Mouse (Mus musculus) layer of hippocampus, postnatal 25 days (tissue): ENCODE measurements around the gene Zfand3. TPM values are rescaled to one million over a fixed set of nuclear protein-coding genes. Genes with fewer than 3 reads are reported as not detected.

ENCODE experiments used
- DNase-seq, 2 experiments: peaks; one replicate each; pipeline ENCODE4 v3.0.0; 2022; ENCODE audit warnings: mixed read lengths in 2 of 2, low spot score in 1 of 2; ENCODE audit errors: extremely low spot score in 1 of 2
- total RNA-seq, 2 experiments: library from RNA; stranded (reverse); gene quantifications; 2 replicates each; pipeline ENCODE4 v1.2.3; 2021

The Zfand3 gene
- total RNA-seq, 2 experiments from 2014 or later = 114 to 119 TPM

DNA sequence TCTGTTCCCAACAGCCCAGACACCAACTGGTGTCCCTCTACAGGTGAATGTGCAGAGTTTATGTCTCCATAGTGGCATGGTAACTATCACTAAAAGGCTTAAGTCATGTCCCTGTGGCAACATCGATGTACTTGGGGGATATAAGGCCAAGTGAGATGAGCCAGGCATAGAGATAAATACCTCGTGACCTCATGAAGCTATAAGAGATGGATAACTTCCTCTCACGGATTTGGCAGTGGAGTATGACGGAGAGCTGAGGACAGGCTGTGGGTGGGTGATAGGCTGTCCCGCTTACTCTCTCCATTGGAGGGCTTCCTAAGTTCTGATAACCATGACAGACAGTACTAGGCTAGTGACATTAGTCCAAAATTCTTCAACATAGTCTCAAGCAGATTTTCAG lies 208.8 kb downstream of the Zfand3 start:
- DNase-seq = no peak

GRCm38 (mm10) chr17:30214393-30214792 lies 209.9 kb downstream of the Zfand3 start:
- no peak for DNase-seq

- no peak for DNase-seq
These were observed 211.2 kb downstream of the Zfand3 start for GRCm38 (mm10) chr17:30215741-30216140.

DNA sequence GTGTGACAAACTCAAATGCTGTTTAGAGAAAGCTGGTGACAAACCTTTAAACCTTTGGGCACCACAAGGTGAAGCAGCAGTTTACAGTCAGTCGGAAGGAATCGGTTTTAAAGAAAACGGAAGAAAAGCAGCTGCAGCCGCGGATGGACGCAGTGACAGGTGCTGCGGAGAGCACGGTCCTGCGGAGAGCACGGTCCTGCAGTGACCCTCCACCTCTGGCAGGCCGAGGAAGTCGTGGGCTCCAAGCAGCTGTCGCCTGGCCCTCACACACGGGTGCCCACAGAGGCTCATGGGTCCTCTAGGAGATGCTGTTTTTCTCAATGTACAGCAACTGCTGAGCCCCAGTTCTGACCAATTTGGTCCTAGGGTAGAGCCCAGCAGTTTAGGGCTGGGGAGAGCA lies 217.1 kb downstream of the Zfand3 start:
- no peak for DNase-seq

DNA sequence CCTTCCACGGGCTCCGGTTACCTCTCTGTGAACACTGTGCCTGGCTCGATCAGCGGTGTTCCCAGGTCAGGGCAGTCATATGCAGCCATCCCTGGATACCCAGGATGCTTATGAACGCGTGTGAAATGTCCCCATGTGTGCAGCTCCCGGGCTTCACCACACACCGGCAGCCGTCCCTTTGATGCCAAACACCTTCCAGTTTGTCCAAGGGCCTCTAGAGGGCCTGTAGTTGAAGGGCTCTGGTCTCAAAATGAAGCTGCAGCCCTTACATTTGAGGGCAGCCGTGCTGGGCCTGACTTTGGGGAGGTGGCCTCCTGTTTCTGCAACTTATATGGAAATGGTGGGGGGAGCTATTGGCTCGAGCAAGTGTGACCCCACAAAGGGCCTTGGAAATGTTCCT lies 217.8 kb downstream of the Zfand3 start:
- DNase-seq = no peak

DNA sequence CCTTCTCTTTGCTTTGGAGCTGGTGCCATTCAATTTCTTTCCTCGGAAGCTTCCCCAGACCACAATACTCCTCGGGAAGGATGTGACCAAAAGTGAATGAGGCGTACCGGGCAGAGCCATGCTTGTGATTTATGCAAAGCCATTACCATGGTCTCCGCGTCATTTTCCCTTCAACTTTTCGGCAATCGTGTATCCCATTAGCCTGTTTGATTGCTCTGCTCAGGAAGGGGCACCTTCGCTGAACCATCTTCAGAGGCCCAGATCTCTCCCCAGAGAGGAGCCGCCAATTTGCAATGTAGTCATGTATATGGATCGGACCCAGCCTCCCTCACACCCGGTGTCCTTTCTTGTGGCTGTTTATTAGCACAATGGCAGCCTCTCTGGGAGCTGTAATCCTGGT lies 218.3 kb downstream of the Zfand3 start:
- DNase-seq = no peak

DNA sequence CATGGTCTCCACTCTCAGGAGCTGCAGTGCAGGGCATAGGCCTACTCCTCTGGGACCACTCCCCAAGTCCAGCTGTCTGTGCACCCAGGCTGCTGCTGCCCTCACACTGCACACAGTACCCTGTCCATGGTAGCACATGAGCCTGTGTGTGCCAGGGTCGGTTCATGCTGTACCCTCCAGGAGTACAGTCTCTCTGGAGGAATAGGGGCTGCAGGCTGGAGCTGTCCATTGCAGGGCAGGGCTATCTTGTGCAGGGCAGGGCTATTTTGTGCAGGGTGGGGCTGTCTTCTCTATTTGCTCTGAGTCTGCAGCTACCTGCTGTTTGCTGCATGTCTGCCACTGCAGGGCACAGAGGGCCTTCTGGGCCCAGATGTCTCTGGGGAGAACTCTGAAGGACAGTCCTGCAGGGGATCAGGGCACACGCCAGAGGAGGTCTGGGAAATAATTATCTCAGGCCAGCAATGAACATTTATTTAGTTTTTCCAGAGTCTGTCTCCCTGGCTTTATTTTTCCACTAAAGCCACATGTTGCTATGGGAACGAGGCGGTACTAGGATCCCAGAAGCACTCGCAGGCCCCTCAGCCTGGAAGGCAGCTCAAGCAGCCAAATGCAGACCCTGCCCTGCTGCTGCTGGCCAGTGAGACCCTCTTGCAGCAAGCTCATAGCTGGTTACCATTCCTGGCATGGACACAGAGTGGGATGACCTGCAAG lies 220.7 kb downstream of the Zfand3 start:
- no peak for DNase-seq

DNA sequence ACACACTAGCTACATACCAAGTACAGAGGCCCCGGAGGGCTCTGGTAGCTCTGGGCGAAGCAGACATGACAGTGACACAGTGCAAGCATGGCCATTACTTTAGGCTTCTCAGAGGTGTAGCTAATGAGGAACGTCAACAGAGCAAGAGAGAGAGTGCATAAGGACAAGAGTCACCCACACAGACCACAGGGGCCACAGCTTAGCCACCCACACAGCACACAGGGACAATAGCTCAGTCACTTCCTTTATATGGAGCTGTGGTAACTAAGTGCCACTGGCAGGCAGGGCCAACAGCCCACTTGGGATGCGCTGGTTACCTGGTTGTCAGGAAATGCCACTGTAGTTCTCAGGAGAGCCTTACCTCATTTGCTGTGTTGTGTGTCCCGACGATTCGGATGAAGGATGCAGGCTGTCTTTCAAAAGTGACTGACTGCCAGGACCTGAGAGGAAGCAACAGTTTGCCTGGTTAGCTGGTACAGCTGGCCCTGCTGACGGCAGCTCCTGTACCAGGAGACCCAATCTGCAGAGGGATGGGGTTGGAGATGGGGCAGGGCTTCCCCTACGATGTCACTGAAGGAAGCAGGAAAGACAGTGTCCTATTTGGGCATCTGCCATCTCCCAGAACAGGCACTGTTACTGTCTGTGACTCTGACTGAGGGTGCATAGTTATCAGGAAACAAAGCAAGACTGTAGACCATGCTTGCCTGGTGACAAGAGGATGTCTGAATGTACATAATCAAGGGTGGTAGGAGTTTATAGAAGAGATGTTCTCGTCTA lies 224.1 kb downstream of the Zfand3 start:
- no peak for DNase-seq

DNA sequence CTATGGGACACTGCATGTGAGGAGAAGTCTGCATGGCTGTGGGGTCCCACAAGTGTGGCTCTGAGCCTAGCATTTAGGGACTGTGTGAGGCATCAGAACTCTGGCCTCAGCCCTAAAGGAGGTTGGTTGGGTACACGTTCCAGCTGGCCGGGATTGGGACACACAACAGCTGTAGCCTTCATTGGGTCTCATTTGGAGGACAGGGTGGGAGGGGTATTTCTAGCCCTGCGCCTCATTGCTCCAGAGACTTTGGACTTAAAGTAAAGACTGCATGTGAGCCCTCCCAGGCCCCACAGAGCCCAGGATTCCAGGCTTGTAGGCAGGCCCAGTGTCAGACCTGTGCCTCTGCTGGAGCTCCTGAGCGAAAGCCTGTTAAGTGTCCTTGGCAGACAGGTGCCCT lies 225.9 kb downstream of the Zfand3 start:
- DNase-seq = no peak

- no peak for DNase-seq
These were observed 226.9 kb downstream of the Zfand3 start for GRCm38 (mm10) chr17:30231483-30231882.

- no peak for DNase-seq
These were observed 228.2 kb downstream of the Zfand3 start for GRCm38 (mm10) chr17:30232698-30233097.

- DNase-seq = no peak
These were observed 230.8 kb downstream of the Zfand3 start for GRCm38 (mm10) chr17:30235380-30235779.

GRCm38 (mm10) chr17:30236611-30237010 lies 232.1 kb downstream of the Zfand3 start:
- no peak for DNase-seq

- DNase-seq = no peak
These were observed 233.1 kb downstream of the Zfand3 start for GRCm38 (mm10) chr17:30237600-30237999.

- DNase-seq = no peak
These were observed 234.9 kb downstream of the Zfand3 start for GRCm38 (mm10) chr17:30239458-30239857.

DNA sequence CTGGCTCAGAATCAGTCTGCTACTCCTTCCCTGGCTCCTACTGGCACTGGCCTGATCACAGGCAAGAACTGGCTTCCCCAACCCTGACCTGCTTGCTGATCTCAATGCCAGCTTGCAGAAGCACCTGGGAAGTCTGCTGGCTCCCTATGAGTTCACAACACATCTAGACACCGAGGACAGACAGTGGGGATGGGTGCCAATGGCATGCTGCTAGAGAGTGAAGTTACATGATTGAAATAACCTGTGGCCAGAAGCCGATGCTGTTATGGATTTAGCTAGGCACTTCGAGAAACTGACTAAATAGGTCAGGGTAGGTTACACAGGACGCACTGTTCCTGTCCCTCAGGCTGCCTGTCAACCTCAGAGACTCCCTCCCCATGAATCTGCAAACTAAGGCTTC lies 236.1 kb downstream of the Zfand3 start:
- DNase-seq = no peak

DNA sequence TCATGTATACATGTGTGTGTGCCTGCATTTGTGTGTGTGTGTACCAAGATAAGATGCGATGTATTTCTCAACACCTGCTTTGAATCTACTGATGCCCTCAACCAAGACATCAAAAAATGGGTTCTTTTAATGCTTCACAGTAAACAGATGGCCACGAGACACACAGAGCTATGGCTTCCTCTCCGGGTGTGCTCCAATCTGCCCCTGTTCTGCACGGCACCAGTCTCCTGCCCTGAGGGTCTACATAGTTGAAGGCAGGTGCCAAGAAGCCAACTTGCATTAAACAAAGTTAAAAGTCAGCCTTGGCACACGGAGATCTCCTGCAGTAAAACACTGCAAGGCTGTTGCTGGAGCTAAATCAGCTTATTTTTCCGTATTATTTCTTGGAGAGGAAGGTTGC lies 236.5 kb downstream of the Zfand3 start:
- DNase-seq = no peak

GRCm38 (mm10) chr17:30241720-30242322 lies 237.3 kb downstream of the Zfand3 start:
- no peak for DNase-seq

DNA sequence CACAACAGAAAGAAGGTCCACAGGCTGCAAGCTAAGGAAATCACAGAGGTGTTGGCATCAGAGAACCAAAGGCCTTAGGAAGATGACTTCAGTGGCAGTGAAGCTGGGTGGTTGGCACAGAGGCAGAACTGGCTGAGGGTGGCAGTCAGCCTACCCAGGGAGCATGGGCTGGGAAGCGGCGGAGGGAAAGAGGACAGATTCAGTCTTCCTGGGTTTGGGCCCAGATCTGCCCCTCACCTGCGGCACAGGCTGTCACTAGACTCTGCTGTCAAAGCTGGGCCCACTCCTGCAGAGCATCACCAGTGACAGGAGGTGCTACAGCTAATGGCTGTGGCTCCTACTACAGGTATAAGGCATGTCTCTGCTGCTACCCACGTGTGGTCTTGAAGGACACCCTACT lies 238.1 kb downstream of the Zfand3 start:
- no peak for DNase-seq

- no peak for DNase-seq
These were observed 239.0 kb downstream of the Zfand3 start for GRCm38 (mm10) chr17:30243540-30243939.

GRCm38 (mm10) chr17:30244651-30245307 lies 240.2 kb downstream of the Zfand3 start:
- no peak for DNase-seq
